Mouse (Mus musculus): ENCODE measurements around the gene Ank. TPM values are rescaled to one million over a fixed set of nuclear protein-coding genes. Genes with fewer than 3 reads are reported as not detected.

The Ank gene
- polyA plus RNA-seq (2021; fragmentation: Nextera tagmentation): 56.0 and 74.0 TPM in 2 replicates
- long read RNA-seq, experiment 1, transcript Ank-201 (12 exons, 3,498 nt): major isoform, 102 of 239 reads
- long read RNA-seq, experiment 1, transcript Ank-202 (5 exons, 1,911 nt): minor isoform, 8 of 239 reads
- long read RNA-seq, experiment 1, partial matches to known transcripts: 122 of 239 reads
- long read RNA-seq, experiment 1, other reads (novel, unspliced or antisense): 7 of 239 reads
- long read RNA-seq, experiment 2, transcript Ank-201 (12 exons, 3,498 nt): major isoform, 542 of 658 reads
- long read RNA-seq, experiment 2, transcript Ank-202 (5 exons, 1,911 nt): minor isoform, 32 of 658 reads
- long read RNA-seq, experiment 2, partial matches to known transcripts: 68 of 658 reads
- long read RNA-seq, experiment 2, other reads (novel, unspliced or antisense): 16 of 658 reads

DNA sequence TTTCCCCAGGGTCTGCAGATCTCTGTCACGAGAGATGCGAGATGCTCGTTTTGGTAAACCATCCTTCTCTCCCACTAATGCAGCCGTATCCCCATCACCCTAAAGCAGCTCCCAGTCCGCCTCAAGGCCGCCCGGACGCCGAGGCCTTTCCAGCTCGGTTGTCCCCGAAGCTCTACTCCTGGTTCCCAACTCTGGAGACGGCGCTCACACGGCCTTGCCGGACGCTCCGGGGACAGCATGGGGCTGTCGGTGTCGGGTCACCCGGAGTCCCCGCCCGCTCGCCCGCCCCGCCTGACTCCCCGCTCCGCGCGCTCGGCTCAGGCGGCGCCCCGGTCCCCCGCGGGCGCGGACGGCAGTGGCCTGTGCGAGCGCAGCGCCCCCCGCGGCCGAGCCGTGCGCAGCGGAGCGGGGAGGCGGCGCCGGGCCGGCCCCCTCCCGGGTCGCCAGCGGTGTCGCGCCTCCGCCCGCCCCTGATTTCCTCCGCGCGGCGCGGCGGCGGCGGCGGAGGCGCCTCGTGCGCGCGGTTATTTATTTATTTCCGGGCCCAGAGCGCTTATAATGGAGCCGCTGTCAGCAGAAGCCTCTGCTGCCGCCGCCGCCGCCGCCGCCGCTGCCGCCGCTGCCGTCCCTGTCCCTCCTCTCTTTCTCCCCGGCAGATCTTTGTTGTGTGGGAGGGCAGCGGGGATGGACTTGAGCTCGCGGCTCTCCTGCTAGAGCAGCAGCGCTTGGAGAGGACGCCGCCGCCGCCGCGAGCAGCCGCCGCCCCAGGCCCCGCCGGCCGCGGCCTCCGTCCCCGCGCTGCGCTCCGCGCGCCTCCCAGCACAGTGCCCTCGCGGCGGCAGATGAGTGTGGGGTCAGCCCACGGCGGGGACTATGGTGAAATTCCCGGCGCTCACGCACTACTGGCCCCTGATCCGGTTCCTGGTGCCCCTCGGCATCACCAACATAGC is at the start of gene Ank:
Ank (plus strand) TSS at position 547 of the 950 bp plus-strand sequence.

DNA sequence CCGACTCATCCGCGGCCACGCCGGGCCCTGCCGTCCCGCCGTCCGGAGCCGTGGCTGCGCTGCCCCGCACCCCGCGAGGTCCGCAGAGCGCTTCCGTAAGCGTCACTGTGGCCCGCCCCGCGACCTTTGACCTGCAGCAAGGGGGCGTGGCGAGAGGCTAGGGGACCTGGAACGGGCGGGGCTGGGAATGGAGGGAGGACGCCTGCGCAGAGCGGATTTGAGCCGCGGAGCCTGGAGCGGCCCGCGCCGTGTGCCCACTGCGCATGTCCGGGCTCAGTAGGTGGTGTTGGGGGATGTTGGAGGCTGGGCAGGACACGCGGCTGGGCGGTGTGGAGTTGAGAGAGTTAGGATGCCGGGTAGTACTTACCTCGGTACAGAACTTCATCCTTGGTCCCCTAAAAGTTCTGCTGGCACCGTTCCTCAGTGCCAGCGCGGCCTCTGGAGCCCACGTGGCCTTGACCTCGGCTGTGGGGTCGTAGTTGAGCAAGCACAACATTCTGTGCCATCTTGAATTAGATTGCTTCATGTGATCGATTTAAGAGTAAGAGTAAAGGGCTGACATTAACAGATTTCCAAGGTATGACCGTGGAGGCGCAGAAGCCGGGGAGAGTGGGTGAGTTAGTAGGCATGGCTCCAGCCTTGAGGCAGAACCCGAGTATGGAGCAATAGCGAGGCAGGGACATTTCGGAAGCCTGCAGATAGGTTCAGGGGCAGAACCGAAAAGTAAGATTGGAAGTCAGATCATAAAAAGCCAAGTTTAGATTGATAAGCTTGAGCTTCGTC is 164.3 kb downstream of the Ank start, which contains the start of gene Otulin:
Otulin (minus strand) TSS at position 93 of the 783 bp plus-strand sequence.

Small RNA genes within 50 kb of the gene (microRNA-seq; reads per million reads assigned to microRNA genes)
- gene Mir7117: 5.6 reads per million, percentile 20 among the genes with 10 or more reads in this experiment

Other genes starting within 250 kb of the Ank start
- gene Otulin, start 164.0 kb downstream of the Ank start, polyA plus RNA-seq (2021; fragmentation: Nextera tagmentation): 3.8 and 4.2 TPM in 2 replicates
- 26.6 and 29.3 TPM in 2 replicates for gene Otulinl, start 214.9 kb downstream of the Ank start, polyA plus RNA-seq (2021; fragmentation: Nextera tagmentation)